Mouse (Mus musculus) intestine, embryonic 15.5 days (tissue): ENCODE data around the gene Pygo1. TPM values are rescaled to one million over a fixed set of nuclear protein-coding genes. Genes with fewer than 3 reads are reported as not detected.

Experiments used
- ATAC-seq: fragments of 200-750 bp; cut with Nextera tagmentation; 2 replicates; pipeline ENCODE4 v1.8.0; 2017; ENCODE audit warnings: moderate TSS enrichment, moderate library complexity
- H3K27ac ChIP-seq: fragments of 300-500 bp; sonication (generic); 2 replicates; pipeline ENCODE4 v1.5.1; 2015; ENCODE audit warnings: mild to moderate bottlenecking, inconsistent platforms
- H3K27me3 ChIP-seq: fragments of 300-500 bp; sonication (generic); replicated peaks from 2 replicates; pipeline ENCODE4 v1.6.1; 2015; ENCODE audit warnings: inconsistent platforms
- H3K36me3 ChIP-seq: fragments of 300-500 bp; sonication (generic); 2 replicates; pipeline ENCODE4 v1.6.1; 2015; ENCODE audit warnings: inconsistent platforms
- H3K4me1 ChIP-seq: fragments of 300-500 bp; sonication (generic); replicated peaks from 2 replicates; pipeline ENCODE4 v1.6.1; 2015; ENCODE audit warnings: inconsistent platforms
- H3K4me2 ChIP-seq: fragments of 300-500 bp; sonication (generic); replicated peaks from 2 replicates; pipeline ENCODE4 v1.6.1; 2015; ENCODE audit warnings: mild to moderate bottlenecking, inconsistent platforms
- H3K4me3 ChIP-seq: fragments of 300-500 bp; sonication (generic); replicated peaks from 2 replicates; pipeline ENCODE4 v1.5.1; 2015; ENCODE audit warnings: inconsistent platforms
- H3K9ac ChIP-seq: fragments of 300-500 bp; sonication (generic); 2 replicates; pipeline ENCODE4 v1.6.1; 2015; ENCODE audit warnings: inconsistent platforms
- H3K9me3 ChIP-seq: fragments of 300-500 bp; sonication (generic); 2 replicates; pipeline ENCODE4 v1.6.1; 2016; ENCODE audit warnings: inconsistent platforms
- WGBS: fragments of 180-500 bp; shearing (Covaris S2); methylation state at CpG from one replicate; pipeline ENCODE4 v1.1.7; 2015; 5-methylcytosine and 5-hydroxymethylcytosine counted together
- polyA plus RNA-seq: library from polyadenylated mRNA; unstranded; fragments of >200 nt; fragmentation: Nextera tagmentation; extraction: Ambion mirVana; gene quantifications from 2 replicates; pipeline ENCODE4 v1.2.1, GENCODE M21; 2015

The Pygo1 gene
- polyA plus RNA-seq, 1 experiment from 2014 or later: 2.9 TPM

DNA sequence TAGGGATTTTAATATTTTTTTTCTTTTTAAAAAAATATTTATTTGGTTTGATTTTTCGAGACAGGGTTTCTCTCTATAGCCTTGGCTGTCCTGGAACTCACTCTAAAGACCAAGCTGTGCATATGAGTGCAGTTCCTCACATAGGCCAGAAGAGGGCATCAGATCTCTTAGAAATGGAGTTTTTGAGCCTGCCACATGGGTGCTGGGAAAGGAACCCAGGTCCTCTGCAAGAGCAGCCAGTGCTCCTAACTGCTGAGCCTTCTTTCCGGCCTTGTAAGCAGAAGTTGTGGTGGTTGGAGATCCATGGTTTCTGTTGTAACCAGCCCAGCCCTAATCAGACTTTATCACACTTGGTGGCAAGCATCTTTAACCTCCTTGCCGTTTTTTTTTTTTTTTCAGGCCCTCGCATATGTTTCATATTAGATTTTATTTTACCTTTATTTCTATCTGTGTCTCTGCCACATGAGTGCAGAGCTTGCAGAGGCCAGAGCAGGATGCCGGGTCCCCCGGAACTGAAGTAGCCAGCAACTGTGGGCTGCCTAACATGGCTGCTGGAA lies 30.6 kb upstream of the Pygo1 start:
- no peak overlapping the region for H3K4me3 ChIP-seq
- no peaks in the 10 kb centered on the region for H3K27me3 ChIP-seq
- H3K27ac ChIP-seq: no peak overlapping the region
- no peaks in the 10 kb centered on the region for H3K36me3 ChIP-seq
- no peaks in the 10 kb centered on the region for H3K9me3 ChIP-seq
- no peak overlapping the region for H3K4me2 ChIP-seq
- no peak overlapping the region for H3K9ac ChIP-seq
- H3K4me1 ChIP-seq: no peaks in the 10 kb centered on the region
- 94% methylated on average over 6 of the region's 6 CpGs for WGBS
- no peak for ATAC-seq

DNA sequence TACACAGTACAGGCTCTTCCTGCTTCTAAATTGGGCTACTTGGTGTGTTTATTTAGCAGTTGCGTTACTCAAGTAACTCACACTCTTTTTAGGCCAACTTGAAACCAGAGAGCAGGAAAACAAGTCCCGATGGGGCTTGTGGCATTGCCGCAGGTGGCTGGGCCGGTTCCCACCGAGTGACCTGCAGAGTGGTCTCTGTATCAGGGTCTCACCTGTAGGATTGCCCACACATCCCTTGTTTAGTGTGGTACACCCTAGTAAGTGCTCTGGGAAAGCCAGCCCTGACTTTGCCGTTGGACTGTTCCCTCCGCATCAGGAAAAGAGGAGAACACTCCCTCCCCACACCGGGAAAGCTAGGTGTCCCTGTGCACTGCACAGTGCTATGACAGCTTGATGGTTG lies 23.4 kb upstream of the Pygo1 start:
- 84% methylated on average over 8 of the region's 8 CpGs for WGBS
- Histone ChIP-seq H3K36me3 (no peaks in the 10 kb centered on the region), H3K4me1 (no peaks in the 10 kb centered on the region), H3K27me3 (no peaks in the 10 kb centered on the region), H3K9ac (no peak overlapping the region), H3K4me3 (no peak overlapping the region), H3K27ac (no peak overlapping the region), H3K4me2 (no peak overlapping the region), H3K9me3 (no peaks in the 10 kb centered on the region)
- no peak for ATAC-seq

DNA sequence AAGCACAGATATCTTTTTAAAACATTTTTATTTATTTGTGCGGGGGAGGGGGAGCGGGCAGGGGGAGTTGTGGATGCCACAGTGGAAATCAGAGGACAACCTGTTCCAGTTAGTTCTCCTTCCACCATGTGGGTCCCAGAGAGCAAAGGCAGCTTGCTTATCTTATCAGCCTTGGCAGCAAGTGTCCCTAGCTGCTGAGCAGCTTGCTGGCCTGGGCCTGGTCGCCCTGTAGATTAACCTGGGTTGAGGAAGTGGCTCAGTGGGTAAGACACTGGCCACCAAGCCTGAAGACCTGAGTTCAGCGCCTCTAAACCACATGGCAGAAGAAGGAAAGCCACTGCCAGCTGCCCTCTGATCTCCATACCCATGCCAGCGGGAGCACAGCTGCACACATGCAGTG lies 22.8 kb upstream of the Pygo1 start:
- Histone ChIP-seq H3K4me2 (no peak overlapping the region), H3K27ac (no peak overlapping the region), H3K9me3 (no peaks in the 10 kb centered on the region), H3K9ac (no peak overlapping the region), H3K27me3 (no peaks in the 10 kb centered on the region), H3K36me3 (no peaks in the 10 kb centered on the region), H3K4me3 (no peak overlapping the region), H3K4me1 (no peaks in the 10 kb centered on the region)
- WGBS: 87% methylated on average over 5 of the region's 5 CpGs
- no peak for ATAC-seq

DNA sequence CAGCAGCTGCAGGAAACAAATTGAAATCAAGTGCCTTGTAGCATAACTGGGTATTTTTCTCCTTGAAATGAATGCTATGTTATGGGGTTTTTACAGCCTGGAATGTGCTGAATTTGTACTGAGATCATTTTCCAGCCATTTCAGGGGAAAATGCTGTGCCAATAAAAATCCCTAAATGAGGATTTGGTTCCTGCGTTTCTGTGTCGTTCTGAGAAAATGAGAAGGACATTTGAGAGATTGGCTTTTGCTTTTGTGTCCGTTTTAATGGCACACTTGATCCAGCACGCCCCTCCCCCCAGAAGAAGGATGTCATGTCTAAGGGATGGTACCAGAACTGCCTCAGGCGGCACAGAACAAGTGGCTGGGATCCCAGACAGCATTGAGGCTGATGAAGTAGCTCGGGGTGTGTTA lies 18.7 kb upstream of the Pygo1 start:
- WGBS: 83% methylated on average over 6 of the region's 6 CpGs
- Histone ChIP-seq H3K27me3 (no peaks in the 10 kb centered on the region), H3K27ac (no peak overlapping the region), H3K4me2 (no peak overlapping the region), H3K9ac (no peak overlapping the region), H3K4me3 (no peak overlapping the region), H3K9me3 (no peaks in the 10 kb centered on the region), H3K4me1 (no peaks in the 10 kb centered on the region), H3K36me3 (no peaks in the 10 kb centered on the region)
- ATAC-seq: no peak

DNA sequence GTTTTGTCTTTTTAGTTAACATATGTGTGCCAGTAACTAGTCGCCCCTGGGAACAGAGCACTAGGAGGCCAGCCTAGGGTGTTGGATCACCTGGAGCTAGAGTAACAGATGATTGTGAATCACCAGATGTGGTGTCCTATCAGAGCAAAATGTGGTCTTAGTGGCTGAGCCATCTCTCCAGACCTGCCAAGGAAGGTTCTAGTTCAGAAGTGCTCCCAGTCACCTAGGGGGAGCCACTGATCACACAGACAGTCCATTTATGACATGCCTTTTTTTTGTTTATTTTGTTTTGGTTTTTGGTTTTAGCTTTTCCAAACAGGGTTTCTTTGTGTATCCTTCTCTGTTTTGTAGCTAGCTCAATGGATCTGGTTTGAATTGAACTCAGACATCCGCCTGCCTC lies 14.1 kb upstream of the Pygo1 start:
- ATAC-seq: no peak
- Histone ChIP-seq H3K9ac (no peak overlapping the region), H3K27me3 (no peaks in the 10 kb centered on the region), H3K4me2 (no peak overlapping the region), H3K27ac (no peak overlapping the region), H3K36me3 (no peaks in the 10 kb centered on the region), H3K4me1 (no peaks in the 10 kb centered on the region), H3K4me3 (no peak overlapping the region), H3K9me3 (no peaks in the 10 kb centered on the region)
- WGBS: 88% methylated on average over 2 of the region's 2 CpGs

- H3K9ac ChIP-seq: no peak overlapping the region
- no peak for ATAC-seq
- no peaks in the 10 kb centered on the region for H3K27me3 ChIP-seq
- H3K36me3 ChIP-seq: no peaks in the 10 kb centered on the region
- H3K9me3 ChIP-seq: no peaks in the 10 kb centered on the region
- H3K4me1 ChIP-seq: no peaks in the 10 kb centered on the region
- no peak overlapping the region for H3K4me2 ChIP-seq
- 57% methylated on average over 6 of the region's 6 CpGs for WGBS
- H3K4me3 ChIP-seq: no peak overlapping the region
- H3K27ac ChIP-seq: no peak overlapping the region
Observed at GRCm38 (mm10) chr9:72913551-72913950, 11.9 kb upstream of the Pygo1 start.

- WGBS: 71% methylated on average over 7 of the region's 7 CpGs
- Histone ChIP-seq H3K9ac (no peak overlapping the region), H3K4me2 (no peak overlapping the region), H3K27me3 (no peaks in the 10 kb centered on the region), H3K36me3 (no peaks in the 10 kb centered on the region), H3K27ac (no peak overlapping the region), H3K4me1 (no peaks in the 10 kb centered on the region), H3K9me3 (no peaks in the 10 kb centered on the region), H3K4me3 (no peak overlapping the region)
- ATAC-seq: no peak
Observed at GRCm38 (mm10) chr9:72915728-72916127, 9.7 kb upstream of the Pygo1 start.

GRCm38 (mm10) chr9:72923068-72923467 lies 2.4 kb upstream of the Pygo1 start:
- 87% methylated on average over 3 of the region's 3 CpGs for WGBS
- Histone ChIP-seq H3K27me3 (peaks cover 5% of the 10 kb centered on the region; the same call in 1 of the 2 replicates), H3K9me3 (no peaks in the 10 kb centered on the region), H3K27ac (no peak overlapping the region), H3K4me2 (no peak overlapping the region), H3K9ac (no peak overlapping the region), H3K4me3 (no peak overlapping the region), H3K36me3 (no peaks in the 10 kb centered on the region), H3K4me1 (peaks cover 7% of the 10 kb centered on the region; the same call in 1 of the 2 replicates)
- no peak for ATAC-seq

- Histone ChIP-seq H3K9ac (peak overlapping the region; percentile 88), H3K36me3 (no peaks in the 10 kb centered on the region), H3K4me1 (peaks cover 7% of the 10 kb centered on the region; the same call in 1 of the 2 replicates), H3K27ac (peak overlapping the region; percentile 89), H3K9me3 (no peaks in the 10 kb centered on the region), H3K27me3 (peaks cover 5% of the 10 kb centered on the region; the same call in 1 of the 2 replicates), H3K4me3 (peak overlapping the region; percentile 79), H3K4me2 (peak overlapping the region; percentile 94)
- no peak; the same call in 1 of the 2 replicates for ATAC-seq
- 2% methylated on average over 20 of the region's 20 CpGs for WGBS
Observed at GRCm38 (mm10) chr9:72925935-72926258, 452 bp downstream of the Pygo1 start.

DNA sequence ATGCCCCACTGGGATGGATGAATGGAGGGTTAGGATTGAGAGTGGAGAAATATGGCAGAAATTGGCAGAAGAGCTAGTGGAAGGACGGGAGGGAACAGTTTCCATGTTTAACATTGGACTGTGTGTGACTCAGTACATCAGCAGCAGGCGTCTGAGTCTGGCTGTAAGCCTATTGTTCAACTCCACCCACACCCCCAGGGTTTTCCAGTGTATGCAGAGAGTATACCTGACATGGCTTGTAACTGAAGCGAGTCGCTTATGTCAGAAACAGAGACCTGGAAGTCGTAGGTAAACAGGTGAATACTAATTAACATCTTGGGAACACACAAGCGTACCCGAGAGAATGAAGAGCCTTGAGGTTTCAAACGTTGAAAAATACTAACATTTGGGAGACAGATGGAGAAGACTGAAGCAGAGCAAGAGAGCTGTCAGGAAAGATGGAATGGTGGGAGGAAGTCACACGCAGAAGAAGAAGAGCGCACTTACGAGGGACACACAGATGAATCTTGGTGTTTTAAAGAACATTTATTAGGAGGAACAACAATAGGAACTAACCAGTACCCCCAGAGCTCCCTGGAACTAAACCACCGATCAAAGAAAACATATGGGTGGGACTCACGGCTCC lies 5.8 kb downstream of the Pygo1 start:
- WGBS: 79% methylated on average over 13 of the region's 13 CpGs
- H3K36me3 ChIP-seq: no peaks in the 10 kb centered on the region
- 0 out of 2 replicates have a peak, but pooled peaks cover 3% of the 10 kb centered on the region for H3K4me1 ChIP-seq
- H3K9ac ChIP-seq: no peak overlapping the region
- no peak overlapping the region for H3K27ac ChIP-seq
- no peak overlapping the region for H3K4me3 ChIP-seq
- H3K9me3 ChIP-seq: no peaks in the 10 kb centered on the region
- ATAC-seq: no peak
- H3K4me2 ChIP-seq: no peak overlapping the region
- no peaks in the 10 kb centered on the region for H3K27me3 ChIP-seq

GRCm38 (mm10) chr9:72935309-72935708 lies 9.9 kb downstream of the Pygo1 start:
- Histone ChIP-seq H3K9me3 (no peaks in the 10 kb centered on the region), H3K4me3 (no peak overlapping the region), H3K36me3 (no peaks in the 10 kb centered on the region), H3K27ac (no peak overlapping the region), H3K9ac (no peak overlapping the region), H3K4me1 (no peaks in the 10 kb centered on the region), H3K4me2 (no peak overlapping the region), H3K27me3 (no peaks in the 10 kb centered on the region)
- ATAC-seq: no peak
- WGBS: 91% methylated on average over 4 of the region's 4 CpGs

- no peaks in the 10 kb centered on the region for H3K9me3 ChIP-seq
- no peaks in the 10 kb centered on the region for H3K36me3 ChIP-seq
- no peak overlapping the region for H3K9ac ChIP-seq
- H3K27me3 ChIP-seq: no peaks in the 10 kb centered on the region
- H3K4me3 ChIP-seq: no peak overlapping the region
- no peak overlapping the region for H3K4me2 ChIP-seq
- WGBS: 81% methylated on average over 2 of the region's 2 CpGs
- H3K27ac ChIP-seq: no peak overlapping the region
- ATAC-seq: no peak
- no peaks in the 10 kb centered on the region for H3K4me1 ChIP-seq
Observed at GRCm38 (mm10) chr9:72936301-72936700, 10.9 kb downstream of the Pygo1 start.

DNA sequence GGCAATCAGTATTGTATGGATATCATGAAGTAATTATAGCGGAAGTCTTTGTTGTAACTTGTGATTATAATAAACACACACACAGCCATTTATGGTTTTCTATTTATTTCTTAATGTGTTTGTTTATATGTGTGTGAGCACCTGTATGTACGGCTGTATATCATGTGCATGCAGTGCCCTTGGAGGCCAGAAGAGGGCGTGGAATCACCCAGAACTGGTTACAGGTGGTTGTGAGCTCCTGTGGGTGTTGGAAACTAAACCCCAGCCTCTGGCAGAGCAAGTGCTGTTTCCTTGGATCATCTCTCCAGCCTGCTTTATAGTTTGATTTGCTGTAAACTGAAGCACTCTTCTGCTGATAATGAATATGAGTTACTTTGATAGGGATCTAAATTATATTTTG lies 18.0 kb downstream of the Pygo1 start:
- Histone ChIP-seq H3K4me1 (no peaks in the 10 kb centered on the region), H3K9ac (no peak overlapping the region), H3K27me3 (no peaks in the 10 kb centered on the region), H3K4me2 (no peak overlapping the region), H3K36me3 (0 out of 2 replicates have a peak, but pooled peaks cover 5% of the 10 kb centered on the region), H3K4me3 (no peak overlapping the region), H3K27ac (no peak overlapping the region), H3K9me3 (no peaks in the 10 kb centered on the region)
- WGBS: 49% methylated on average over 3 of the region's 3 CpGs
- no peak for ATAC-seq
